Mouse (Mus musculus): ENCODE results near the gene Sp1.

Sp1 gene

DNA sequence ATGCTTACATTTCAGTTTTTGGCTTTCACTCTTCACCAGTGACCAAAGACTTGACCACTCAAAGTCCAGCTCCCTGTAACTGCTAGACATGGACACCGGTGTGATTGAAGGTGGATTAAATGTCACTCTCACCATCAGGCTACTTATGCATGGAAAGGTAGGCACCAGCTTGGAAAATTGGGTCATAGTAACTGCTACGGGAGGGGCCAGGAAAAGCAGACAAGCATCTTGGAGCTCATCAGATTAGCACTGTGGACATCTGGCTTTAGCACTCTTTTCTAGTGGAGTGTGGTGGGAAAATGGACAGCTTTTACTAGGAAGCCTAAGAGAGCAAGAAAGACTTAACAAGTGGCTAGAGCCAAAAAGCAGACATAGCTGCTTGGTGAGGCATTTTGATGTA lies 67.3 kb downstream of the Sp1 start:
- DNase-seq (ENCODE audit: low spot score in 2 of 2) = no peak

DNA sequence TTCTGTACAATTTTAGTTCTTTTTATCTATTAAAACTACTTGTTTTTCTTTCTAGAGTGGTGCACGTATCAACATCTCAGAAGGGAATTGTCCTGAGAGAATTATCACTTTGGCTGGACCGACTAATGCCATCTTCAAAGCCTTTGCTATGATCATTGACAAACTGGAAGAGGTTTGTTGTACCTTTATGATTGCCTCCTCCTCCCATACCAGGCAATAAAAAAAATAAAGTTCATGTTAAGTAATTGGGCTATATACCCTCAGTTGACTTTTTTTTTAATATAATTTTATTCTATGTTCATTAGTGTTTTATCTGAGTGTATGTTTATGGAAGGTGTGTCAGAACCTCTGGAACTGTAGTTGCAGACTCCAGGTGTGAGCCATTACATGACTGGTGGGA lies 68.6 kb downstream of the Sp1 start:
- no peak for DNase-seq (ENCODE audit: low spot score in 2 of 2)

DNA sequence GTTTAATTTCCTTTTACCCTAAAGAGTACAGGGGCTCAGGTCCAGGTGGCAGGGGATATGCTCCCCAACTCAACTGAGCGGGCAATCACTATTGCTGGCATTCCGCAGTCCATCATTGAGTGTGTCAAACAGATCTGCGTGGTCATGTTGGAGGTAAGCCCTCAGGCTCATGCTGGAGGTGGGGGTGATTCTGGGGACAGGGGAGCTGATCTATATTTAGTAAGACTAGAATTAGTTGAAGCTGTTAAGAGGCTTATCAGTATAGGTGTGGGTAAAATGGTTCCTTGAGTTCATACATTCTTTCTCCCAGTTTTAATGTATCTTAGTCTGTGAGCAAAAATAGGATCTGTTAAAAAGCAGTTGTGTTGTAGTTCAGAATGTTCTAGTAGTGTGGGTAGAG lies 77.2 kb downstream of the Sp1 start:
- DNase-seq (ENCODE audit: low spot score in 2 of 2) = no peak

DNA sequence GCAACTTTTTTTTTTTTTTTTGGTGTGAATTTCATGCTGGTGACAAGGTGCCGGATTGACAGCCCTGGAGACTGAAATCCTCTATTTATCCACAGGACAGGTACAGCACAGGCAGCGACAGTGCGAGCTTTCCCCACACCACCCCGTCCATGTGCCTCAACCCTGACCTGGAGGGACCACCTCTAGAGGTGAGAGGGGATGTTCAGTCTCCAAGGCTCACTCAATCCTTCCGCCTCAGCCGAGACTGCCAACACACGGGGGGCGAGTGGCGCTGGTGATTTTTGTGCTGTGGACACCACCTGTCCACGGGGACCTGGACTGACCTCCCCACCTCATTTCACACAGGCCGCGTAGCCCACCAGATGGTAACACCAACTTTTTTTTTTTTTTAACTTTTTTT lies 79.9 kb downstream of the Sp1 start:
- DNase-seq (ENCODE audit: low spot score in 2 of 2) = no peak
